Mouse (Mus musculus) forebrain, embryonic 15.5 days (tissue): Measurements from ENCODE around the gene Plxdc1. TPM values are rescaled to one million over a fixed set of nuclear protein-coding genes. Genes with fewer than 3 reads are reported as not detected.

Experiments
- ATAC-seq: fragments of 200-750 bp; cut with Nextera tagmentation; replicated peaks from 2 replicates; pipeline ENCODE4 v1.8.0; 2017; ENCODE audit warnings: mild to moderate bottlenecking, moderate TSS enrichment, moderate library complexity
- H3K27ac ChIP-seq: fragments of 300-500 bp; sonication (generic); replicated peaks from 2 replicates; pipeline ENCODE4 v1.5.1; 2015; ENCODE audit warnings: mild to moderate bottlenecking, inconsistent platforms
- H3K27me3 ChIP-seq: fragments of 300-500 bp; sonication (generic); 2 replicates; pipeline ENCODE4 v1.6.1; 2015; ENCODE audit warnings: inconsistent platforms
- H3K36me3 ChIP-seq: fragments of 300-500 bp; sonication (generic); 2 replicates; pipeline ENCODE4 v1.6.1; 2015; ENCODE audit warnings: mild to moderate bottlenecking, inconsistent platforms
- H3K4me1 ChIP-seq: fragments of 300-500 bp; sonication (generic); 2 replicates; pipeline ENCODE4 v1.6.1; 2015; ENCODE audit warnings: inconsistent platforms
- H3K4me2 ChIP-seq: fragments of 300-500 bp; sonication (generic); replicated peaks from 2 replicates; pipeline ENCODE4 v1.6.1; 2015; ENCODE audit warnings: mild to moderate bottlenecking, inconsistent platforms
- H3K4me3 ChIP-seq: fragments of 300-500 bp; sonication (generic); 2 replicates; pipeline ENCODE4 v1.5.1; 2015; ENCODE audit warnings: mild to moderate bottlenecking, inconsistent platforms
- H3K9ac ChIP-seq: fragments of 300-500 bp; sonication (generic); replicated peaks from 2 replicates; pipeline ENCODE4 v1.6.1; 2015; ENCODE audit warnings: mild to moderate bottlenecking, inconsistent platforms
- H3K9me3 ChIP-seq: fragments of 300-500 bp; sonication (generic); 2 replicates; pipeline ENCODE4 v1.6.1; 2016; ENCODE audit warnings: inconsistent platforms
- WGBS: fragments of 180-500 bp; shearing (Covaris S2); methylation state at CpG from one replicate; pipeline ENCODE4 v1.1.7; 2015; ENCODE audit warnings: mixed read lengths; 5-methylcytosine and 5-hydroxymethylcytosine counted together
- polyA plus RNA-seq: library from polyadenylated mRNA; unstranded; fragments of >200 nt; fragmentation: Nextera tagmentation; extraction: Ambion mirVana; gene quantifications from 2 replicates; pipeline ENCODE4 v1.2.1, GENCODE M21; 2015

The Plxdc1 gene
- polyA plus RNA-seq, 1 experiment from 2014 or later: 0.65 TPM

- no peak overlapping the region for H3K4me3 ChIP-seq
- H3K4me1 ChIP-seq: no peaks in the 10 kb centered on the region
- no peak for ATAC-seq
- no peak overlapping the region for H3K9ac ChIP-seq
- no peaks in the 10 kb centered on the region for H3K36me3 ChIP-seq
- H3K27me3 ChIP-seq: no peaks in the 10 kb centered on the region
- H3K27ac ChIP-seq: no peak overlapping the region
- H3K9me3 ChIP-seq: no peaks in the 10 kb centered on the region
- no peak overlapping the region for H3K4me2 ChIP-seq
- 84% methylated on average over 3 of the region's 3 CpGs for WGBS
Observed at GRCm38 (mm10) chr11:97897568-97898185, 88.6 kb downstream of the Plxdc1 start.

- 79% methylated on average over 4 of the region's 4 CpGs for WGBS
- H3K9ac ChIP-seq: no peak overlapping the region
- H3K4me1 ChIP-seq: no peaks in the 10 kb centered on the region
- H3K27ac ChIP-seq: no peak overlapping the region
- H3K4me3 ChIP-seq: no peak overlapping the region
- ATAC-seq: no peak
- no peaks in the 10 kb centered on the region for H3K36me3 ChIP-seq
- no peaks in the 10 kb centered on the region for H3K9me3 ChIP-seq
- H3K27me3 ChIP-seq: no peaks in the 10 kb centered on the region
- H3K4me2 ChIP-seq: no peak overlapping the region
Observed at GRCm38 (mm10) chr11:97896655-97897054, 89.6 kb downstream of the Plxdc1 start.

DNA sequence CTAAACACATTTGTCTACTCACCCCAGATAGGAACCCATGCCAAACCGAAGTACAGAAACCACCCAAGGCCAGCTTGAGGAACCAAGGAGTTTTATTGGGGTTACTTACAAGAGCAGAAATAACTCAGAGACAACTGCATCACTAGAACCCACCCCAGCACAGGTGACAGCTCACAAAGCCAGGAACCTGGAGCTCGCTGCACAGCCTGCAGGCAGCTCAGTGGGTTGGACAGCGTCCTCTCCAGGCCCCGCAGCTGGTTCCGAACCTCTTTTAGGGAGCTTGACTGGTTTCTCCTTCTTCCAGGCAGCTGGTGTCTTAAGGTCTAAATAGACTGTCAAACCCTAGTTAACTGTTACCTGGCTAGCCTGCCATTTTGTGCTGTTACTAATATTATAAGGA is 94.4 kb downstream of the Plxdc1 start:
- 75% methylated on average over 5 of the region's 5 CpGs for WGBS
- no peaks in the 10 kb centered on the region for H3K36me3 ChIP-seq
- no peak overlapping the region for H3K4me3 ChIP-seq
- H3K9ac ChIP-seq: no peak overlapping the region
- H3K27me3 ChIP-seq: no peaks in the 10 kb centered on the region
- no peak overlapping the region for H3K4me2 ChIP-seq
- no peaks in the 10 kb centered on the region for H3K4me1 ChIP-seq
- no peak for ATAC-seq
- H3K9me3 ChIP-seq: no peaks in the 10 kb centered on the region
- H3K27ac ChIP-seq: no peak overlapping the region

DNA sequence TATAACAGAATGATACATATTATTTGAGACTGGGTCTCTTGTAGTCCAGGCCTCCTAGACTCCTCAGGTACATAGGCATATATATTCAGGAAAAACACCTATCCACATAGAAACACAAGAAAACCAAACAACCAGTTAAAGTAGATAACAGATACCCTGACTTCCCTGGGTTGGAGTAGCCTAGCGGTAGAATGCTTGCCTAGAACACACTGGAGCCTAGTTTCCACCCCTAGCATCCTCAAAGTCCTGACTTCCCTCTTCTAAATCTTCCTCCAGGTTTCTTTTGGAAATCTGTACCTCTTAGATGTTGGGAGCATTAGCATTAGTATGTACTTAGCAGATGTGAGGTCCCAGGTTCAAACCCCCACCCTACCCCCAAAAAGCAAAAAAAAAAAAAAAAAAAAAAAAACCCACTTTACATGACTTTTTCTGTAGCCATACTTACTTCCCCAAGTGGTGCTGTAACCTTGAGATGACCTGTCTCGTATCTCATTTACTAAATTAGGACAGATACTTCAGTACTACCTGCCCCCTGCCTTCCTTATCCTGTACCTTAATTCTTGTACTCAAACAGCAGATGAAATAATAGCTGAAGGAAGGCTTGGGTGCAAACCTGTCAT is 100.8 kb downstream of the Plxdc1 start:
- no peaks in the 10 kb centered on the region for H3K4me1 ChIP-seq
- H3K9me3 ChIP-seq: no peaks in the 10 kb centered on the region
- 96% methylated on average over 2 of the region's 2 CpGs for WGBS
- H3K4me3 ChIP-seq: no peak overlapping the region
- H3K9ac ChIP-seq: no peak overlapping the region
- no peak overlapping the region for H3K27ac ChIP-seq
- H3K4me2 ChIP-seq: no peak overlapping the region
- no peaks in the 10 kb centered on the region for H3K36me3 ChIP-seq
- no peaks in the 10 kb centered on the region for H3K27me3 ChIP-seq
- ATAC-seq: no peak

DNA sequence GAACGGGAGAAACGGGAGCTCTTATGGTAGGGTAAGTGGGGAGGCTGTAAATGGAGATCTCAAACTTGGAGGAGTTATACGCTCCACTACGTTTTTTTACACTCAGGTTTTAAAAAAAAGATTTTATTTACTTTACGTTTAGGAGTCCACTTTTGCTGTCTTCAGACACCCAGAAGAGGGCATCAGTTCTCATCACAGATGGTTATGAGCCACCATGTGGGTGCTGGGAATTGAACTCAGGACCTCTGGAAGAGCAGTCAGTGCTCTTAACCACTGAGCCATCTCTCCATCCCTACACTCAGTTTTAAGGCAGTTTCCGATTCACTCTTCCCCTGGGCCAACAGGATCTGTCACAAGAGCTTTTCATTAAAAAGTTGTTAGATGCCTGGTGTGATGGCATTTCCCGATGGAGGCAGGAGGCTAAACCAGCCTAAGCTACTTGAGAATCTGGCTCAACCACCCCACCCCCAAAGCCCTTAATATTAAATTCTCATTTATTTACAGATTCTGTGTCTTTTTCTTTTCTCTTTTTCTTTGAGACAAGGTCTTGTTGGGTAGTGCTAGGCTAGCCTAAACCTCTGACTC is 101.6 kb downstream of the Plxdc1 start:
- Histone ChIP-seq H3K9ac (peak overlapping the region; percentile 41), H3K36me3 (no peaks in the 10 kb centered on the region), H3K9me3 (no peaks in the 10 kb centered on the region), H3K4me2 (peak overlapping the region; percentile 57), H3K4me3 (peak overlapping the region; percentile 53), H3K4me1 (no peaks in the 10 kb centered on the region), H3K27me3 (no peaks in the 10 kb centered on the region), H3K27ac (peak overlapping the region; percentile 94)
- WGBS: 29% methylated on average over 7 of the region's 7 CpGs
- ATAC-seq: peak; percentile 17; the same call in 1 of the 2 replicates

DNA sequence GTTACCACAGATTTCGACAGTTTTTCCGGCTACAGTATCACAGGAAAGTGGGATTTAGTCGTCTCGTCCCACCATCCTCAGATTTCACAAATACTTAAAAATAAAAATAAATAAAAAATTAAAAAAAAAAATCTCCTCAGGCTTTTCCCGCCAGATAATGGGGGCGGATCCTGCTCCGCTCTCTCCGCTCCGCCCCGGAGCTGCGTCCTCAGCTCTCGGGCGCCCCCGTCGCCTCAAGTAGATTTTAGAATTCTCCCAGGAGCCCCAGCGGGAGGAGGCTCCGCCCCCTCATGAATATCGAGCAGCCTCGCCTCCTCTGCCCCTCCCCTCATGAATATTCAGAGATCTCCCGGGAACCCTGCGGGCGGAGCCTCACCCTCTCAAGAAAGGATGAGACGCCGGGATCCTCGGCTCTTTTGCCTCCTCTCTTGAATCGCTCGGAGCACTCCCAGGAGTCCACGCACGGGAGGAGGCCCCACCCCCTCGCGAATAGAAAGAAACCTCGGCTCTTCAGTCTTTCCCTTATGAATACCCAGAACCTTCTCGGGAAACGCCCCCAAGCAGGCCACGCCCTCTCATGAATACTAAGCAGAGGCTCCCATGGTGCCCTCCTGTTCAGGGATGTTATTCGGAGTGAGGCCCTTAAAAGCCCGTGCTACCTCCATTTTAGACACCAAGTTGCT is 102.2 kb downstream of the Plxdc1 start, which contains the start of gene Fbxo47:
Gene Fbxo47 (minus strand): TSS at position 237 of the 683 bp plus-strand sequence.
- peak within 1 kb of the TSS; percentile 53 for H3K4me3 ChIP-seq
- peak within 1 kb of the TSS; percentile 94 for H3K27ac ChIP-seq
- H3K4me2 ChIP-seq: peak within 1 kb of the TSS; percentile 57
- H3K27me3 ChIP-seq: no peaks in the 10 kb centered on the region
- peak within 1 kb of the TSS; percentile 44 for H3K9ac ChIP-seq
- ATAC-seq: peak; percentile 96
- no peaks in the 10 kb centered on the region for H3K4me1 ChIP-seq
- WGBS: under 1% methylated on average over 37 of the region's 37 CpGs
- H3K36me3 ChIP-seq: no peaks in the 10 kb centered on the region
- H3K9me3 ChIP-seq: no peaks in the 10 kb centered on the region

GRCm38 (mm10) chr11:97883542-97883917 is 102.7 kb downstream of the Plxdc1 start:
- peak overlapping the region; percentile 53 for H3K4me3 ChIP-seq
- peak overlapping the region; percentile 57 for H3K4me2 ChIP-seq
- 2% methylated on average over 26 of the region's 26 CpGs for WGBS
- no peaks in the 10 kb centered on the region for H3K4me1 ChIP-seq
- peak overlapping the region; percentile 94 for H3K27ac ChIP-seq
- H3K9ac ChIP-seq: peak overlapping the region; percentile 44
- H3K36me3 ChIP-seq: no peaks in the 10 kb centered on the region
- 0 out of 2 replicates have a peak, but pooled peaks have one; percentile 39 for ATAC-seq
- no peaks in the 10 kb centered on the region for H3K27me3 ChIP-seq
- H3K9me3 ChIP-seq: no peaks in the 10 kb centered on the region

GRCm38 (mm10) chr11:97880362-97880761 is 105.9 kb downstream of the Plxdc1 start:
- ATAC-seq: no peak
- no peak overlapping the region for H3K4me3 ChIP-seq
- no peak overlapping the region for H3K27ac ChIP-seq
- H3K4me1 ChIP-seq: no peaks in the 10 kb centered on the region
- H3K9ac ChIP-seq: no peak overlapping the region
- H3K9me3 ChIP-seq: no peaks in the 10 kb centered on the region
- H3K36me3 ChIP-seq: no peaks in the 10 kb centered on the region
- 94% methylated on average over 4 of the region's 4 CpGs for WGBS
- no peak overlapping the region for H3K4me2 ChIP-seq
- no peaks in the 10 kb centered on the region for H3K27me3 ChIP-seq

DNA sequence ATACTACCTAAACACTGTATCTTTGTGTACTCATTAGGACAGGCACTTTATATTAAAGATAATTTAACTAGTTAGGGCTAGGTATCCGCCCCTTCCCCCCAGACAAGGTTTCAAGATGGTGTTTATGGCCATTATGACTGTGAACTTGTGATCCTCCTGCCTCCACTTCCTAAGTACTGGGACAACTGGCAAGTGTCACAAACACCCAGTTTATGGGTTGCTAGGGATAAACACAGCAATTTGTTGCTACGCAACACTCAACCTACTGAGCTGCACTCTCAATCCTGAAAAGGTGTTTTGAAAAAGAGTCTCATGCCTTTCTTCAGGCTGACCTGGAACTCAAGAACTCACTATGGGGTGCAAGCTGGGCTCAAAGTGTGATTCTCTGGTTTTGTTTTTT is 108.9 kb downstream of the Plxdc1 start:
- WGBS: 88% methylated on average over 2 of the region's 2 CpGs
- Histone ChIP-seq H3K4me2 (no peak overlapping the region), H3K9ac (no peak overlapping the region), H3K4me3 (no peak overlapping the region), H3K9me3 (no peaks in the 10 kb centered on the region), H3K27ac (no peak overlapping the region), H3K27me3 (no peaks in the 10 kb centered on the region), H3K4me1 (no peaks in the 10 kb centered on the region), H3K36me3 (no peaks in the 10 kb centered on the region)
- no peak for ATAC-seq

- Histone ChIP-seq H3K27me3 (no peaks in the 10 kb centered on the region), H3K9me3 (no peaks in the 10 kb centered on the region), H3K4me3 (no peak overlapping the region), H3K27ac (no peak overlapping the region), H3K36me3 (no peaks in the 10 kb centered on the region), H3K4me2 (no peak overlapping the region), H3K4me1 (no peaks in the 10 kb centered on the region), H3K9ac (no peak overlapping the region)
- ATAC-seq: no peak
- WGBS: 89% methylated on average over 1 of the region's 1 CpGs
Observed at GRCm38 (mm10) chr11:97874396-97874795, 111.8 kb downstream of the Plxdc1 start.
